Mouse (Mus musculus) heart, embryonic 13.5 days (tissue): ENCODE measurements around the gene Adgra3. TPM values are rescaled to one million over a fixed set of nuclear protein-coding genes. Genes with fewer than 3 reads are reported as not detected.

Experiments
- ATAC-seq: fragments of 200-750 bp; cut with Nextera tagmentation; 2 replicates; pipeline ENCODE4 v1.8.0; 2017; ENCODE audit warnings: moderate TSS enrichment; ENCODE audit not compliant: insufficient number of reproducible peaks, low FRiP score, low TSS enrichment; ENCODE audit errors: extremely low read depth
- H3K27ac ChIP-seq: fragments of 300-500 bp; sonication (generic); replicated peaks from 2 replicates; pipeline ENCODE4 v1.5.1; 2015; ENCODE audit warnings: moderate library complexity, mild to moderate bottlenecking, inconsistent platforms
- H3K27me3 ChIP-seq: fragments of 300-500 bp; sonication (generic); replicated peaks from 2 replicates; pipeline ENCODE4 v1.6.1; 2015; ENCODE audit warnings: mild to moderate bottlenecking, inconsistent platforms
- H3K36me3 ChIP-seq: fragments of 300-500 bp; sonication (generic); 2 replicates; pipeline ENCODE4 v1.6.1; 2015; ENCODE audit warnings: mild to moderate bottlenecking, inconsistent platforms
- H3K4me1 ChIP-seq: fragments of 300-500 bp; sonication (generic); 2 replicates; pipeline ENCODE4 v1.6.1; 2015; ENCODE audit warnings: inconsistent platforms
- H3K4me2 ChIP-seq: fragments of 300-500 bp; sonication (generic); 2 replicates; pipeline ENCODE4 v1.6.1; 2015; ENCODE audit warnings: inconsistent platforms, mild to moderate bottlenecking, moderate library complexity
- H3K4me3 ChIP-seq: fragments of 300-500 bp; sonication (generic); 2 replicates; pipeline ENCODE4 v1.5.1; 2015; ENCODE audit warnings: moderate library complexity, mild to moderate bottlenecking, inconsistent platforms
- H3K9ac ChIP-seq: fragments of 300-500 bp; sonication (generic); 2 replicates; pipeline ENCODE4 v1.6.1; 2015; ENCODE audit warnings: inconsistent platforms, mild to moderate bottlenecking, moderate library complexity
- H3K9me3 ChIP-seq: fragments of 300-500 bp; sonication (generic); 2 replicates; pipeline ENCODE4 v1.6.1; 2016; ENCODE audit warnings: inconsistent platforms
- WGBS: fragments of 180-500 bp; shearing (Covaris S2); methylation state at CpG from one replicate; pipeline ENCODE4 v1.1.7; 2015; ENCODE audit warnings: mixed read lengths; 5-methylcytosine and 5-hydroxymethylcytosine counted together
- polyA plus RNA-seq: library from polyadenylated mRNA; unstranded; fragments of >200 nt; fragmentation: Nextera tagmentation; extraction: Ambion mirVana; gene quantifications from 2 replicates; pipeline ENCODE4 v1.2.1, GENCODE M21; 2015

Adgra3 gene
- 13.9 and 14.8 TPM in 2 replicates for polyA plus RNA-seq

DNA sequence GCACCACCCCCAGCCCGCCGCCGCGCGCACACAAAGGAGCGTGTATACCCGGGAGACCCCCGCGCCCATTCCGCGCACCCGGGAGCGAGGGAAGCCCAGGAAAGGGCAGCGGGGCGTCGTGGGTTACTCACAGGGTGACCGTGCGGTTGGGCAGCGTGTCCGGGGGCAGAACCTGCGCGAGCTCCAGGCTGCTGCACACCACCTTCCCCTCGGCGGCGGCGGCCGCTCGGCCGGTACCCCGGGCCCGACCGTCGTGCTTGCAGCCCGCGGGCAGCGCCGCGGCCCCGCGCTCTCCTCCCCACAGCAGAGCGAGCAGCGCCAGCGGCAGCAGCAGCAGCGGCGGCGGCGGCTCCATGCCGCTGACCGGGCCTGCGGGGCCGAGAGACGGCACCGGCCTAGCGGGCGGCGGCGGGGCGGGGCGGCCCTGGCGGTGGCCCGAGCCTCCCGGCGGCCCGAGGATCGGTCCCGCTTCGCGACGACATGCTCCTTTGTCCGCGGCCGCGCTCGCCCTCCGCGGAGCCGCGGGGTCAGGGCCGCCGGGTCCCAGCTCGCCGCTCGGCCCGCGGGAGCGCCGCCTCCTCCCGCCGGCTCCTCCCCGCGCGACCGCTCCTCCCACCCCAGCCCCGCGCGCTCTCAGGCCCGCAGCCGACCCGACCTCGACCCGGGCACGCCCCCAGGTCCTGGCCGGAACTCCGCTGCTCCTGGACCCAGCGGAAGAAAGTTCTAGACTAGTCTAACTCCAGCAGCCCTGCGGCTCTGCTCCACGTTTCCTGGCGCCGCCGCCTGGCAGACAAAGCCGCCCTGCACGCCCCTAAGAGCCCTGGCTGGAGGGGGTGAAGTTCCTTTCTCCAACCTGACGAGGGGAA is at the start of gene Adgra3:
TSS of gene Adgra3 (minus strand) at position 586 of the 866 bp plus-strand sequence.
- under 1% methylated on average over 67 of the region's 113 CpGs for WGBS
- Histone ChIP-seq H3K36me3 (no peaks in the 10 kb centered on the region), H3K9me3 (no peaks in the 10 kb centered on the region; the same call in 1 of the 2 replicates)

GRCm38 (mm10) chr5:50083441-50083840 is 24.6 kb upstream of the Adgra3 start:
- Histone ChIP-seq H3K4me3 (no peak overlapping the region), H3K27me3 (no peaks in the 10 kb centered on the region), H3K9ac (no peak overlapping the region), H3K27ac (no peak overlapping the region), H3K36me3 (no peaks in the 10 kb centered on the region), H3K9me3 (no peaks in the 10 kb centered on the region), H3K4me2 (no peak overlapping the region), H3K4me1 (no peaks in the 10 kb centered on the region)
- WGBS = 61% methylated on average over 1 of the region's 1 CpGs
- ATAC-seq = no peak

More for the DNA sequence above, at the start of gene Adgra3:
- Histone ChIP-seq H3K27ac (peak within 1 kb of the TSS; percentile 86), H3K4me1 (peaks cover 49% of the 10 kb centered on the region), H3K27me3 (no peaks in the 10 kb centered on the region), H3K4me2 (peak within 1 kb of the TSS; percentile 94), H3K9ac (peak within 1 kb of the TSS; percentile 98), H3K4me3 (peak within 1 kb of the TSS; percentile 95)
- ATAC-seq = peak; percentile 85

- no peaks in the 10 kb centered on the region for H3K36me3 ChIP-seq
- H3K4me2 ChIP-seq = no peak overlapping the region
- no peaks in the 10 kb centered on the region for H3K9me3 ChIP-seq
- peaks cover 6% of the 10 kb centered on the region for H3K4me1 ChIP-seq
- no peaks in the 10 kb centered on the region for H3K27me3 ChIP-seq
- no peak overlapping the region for H3K27ac ChIP-seq
- no peak for ATAC-seq
- H3K4me3 ChIP-seq = no peak overlapping the region
- no peak overlapping the region for H3K9ac ChIP-seq
Observed at GRCm38 (mm10) chr5:50074245-50074644, 15.4 kb upstream of the Adgra3 start.

DNA sequence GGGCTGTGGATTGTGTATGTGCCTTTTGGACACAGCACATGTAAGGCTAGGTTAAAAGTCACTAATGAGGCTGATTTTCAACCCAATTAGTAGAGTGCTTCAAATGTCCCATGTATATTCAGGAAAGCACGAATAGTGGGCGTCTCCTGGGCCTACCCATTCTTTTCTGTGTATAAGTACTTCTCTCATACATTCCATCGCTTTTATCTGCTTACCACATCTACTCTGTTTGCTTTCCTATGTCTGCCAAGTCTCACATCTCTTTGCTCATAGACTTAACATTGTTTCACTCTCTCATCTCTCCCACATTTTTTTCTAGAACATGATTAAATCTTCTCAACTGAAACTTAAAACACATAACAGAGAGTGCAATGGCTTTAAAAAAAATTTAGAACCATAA is 5.4 kb upstream of the Adgra3 start:
- no peak overlapping the region for H3K4me3 ChIP-seq
- H3K27me3 ChIP-seq = no peaks in the 10 kb centered on the region
- no peaks in the 10 kb centered on the region; the same call in 1 of the 2 replicates for H3K9me3 ChIP-seq
- H3K9ac ChIP-seq = no peak overlapping the region
- no peak overlapping the region for H3K4me2 ChIP-seq
- WGBS = 77% methylated on average over 3 of the region's 3 CpGs
- H3K36me3 ChIP-seq = no peaks in the 10 kb centered on the region
- no peak for ATAC-seq
- peaks cover 5% of the 10 kb centered on the region for H3K4me1 ChIP-seq
- H3K27ac ChIP-seq = no peak overlapping the region

GRCm38 (mm10) chr5:50059586-50059985 is 780 bp upstream of the Adgra3 start:
- Histone ChIP-seq H3K36me3 (no peaks in the 10 kb centered on the region), H3K27ac (no peak overlapping the region; the same call in 1 of the 2 replicates), H3K9me3 (no peaks in the 10 kb centered on the region; the same call in 1 of the 2 replicates), H3K9ac (peak overlapping the region; percentile 98; the same call in 1 of the 2 replicates), H3K4me2 (peak overlapping the region; percentile 94), H3K4me1 (peaks cover 40% of the 10 kb centered on the region), H3K27me3 (no peaks in the 10 kb centered on the region), H3K4me3 (peak overlapping the region; percentile 95)
- WGBS = 86% methylated on average over 7 of the region's 7 CpGs
- ATAC-seq = no peak

- no peaks in the 10 kb centered on the region for H3K27me3 ChIP-seq
- WGBS = 4% methylated on average over 26 of the region's 26 CpGs
- ATAC-seq = no peak
Observed at GRCm38 (mm10) chr5:50057612-50058420, 990 bp downstream of the Adgra3 start.

DNA sequence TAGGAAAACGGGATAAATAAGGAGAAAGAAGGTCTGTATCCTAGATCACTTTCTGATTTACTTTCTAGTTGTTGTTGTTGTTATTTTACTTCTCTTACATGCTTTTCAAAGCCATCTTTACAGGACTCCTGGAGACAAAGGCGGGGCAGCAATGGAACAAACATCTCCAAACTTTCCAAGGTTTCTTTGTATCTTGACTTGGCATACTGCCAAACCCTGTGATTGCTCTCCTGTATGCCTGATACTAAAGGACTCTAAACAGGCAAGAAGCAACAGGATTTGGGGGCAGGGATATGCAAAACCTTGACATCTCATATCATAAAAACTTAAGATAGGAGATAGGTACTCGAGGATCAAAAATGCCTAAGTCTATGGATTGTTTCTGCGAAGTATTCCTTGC is 6.3 kb downstream of the Adgra3 start:
- WGBS = 45% methylated on average over 4 of the region's 4 CpGs
- H3K4me3 ChIP-seq = no peak overlapping the region
- peaks cover 4% of the 10 kb centered on the region; the same call in 1 of the 2 replicates for H3K36me3 ChIP-seq
- H3K4me1 ChIP-seq = peaks cover 93% of the 10 kb centered on the region
- H3K4me2 ChIP-seq = 0 out of 2 replicates have a peak overlapping the region, but pooled peaks have one; percentile 11
- H3K9ac ChIP-seq = no peak overlapping the region
- no peaks in the 10 kb centered on the region for H3K9me3 ChIP-seq
- no peak for ATAC-seq
- H3K27me3 ChIP-seq = no peaks in the 10 kb centered on the region
- H3K27ac ChIP-seq = peak overlapping the region; percentile 50

More at GRCm38 (mm10) chr5:50057612-50058420, 990 bp downstream of the Adgra3 start:
- H3K4me2 ChIP-seq = peak overlapping the region; percentile 94
- H3K27ac ChIP-seq = peak overlapping the region; percentile 86
- H3K9ac ChIP-seq = peak overlapping the region; percentile 98
- no peaks in the 10 kb centered on the region; the same call in 1 of the 2 replicates for H3K9me3 ChIP-seq
- no peaks in the 10 kb centered on the region for H3K36me3 ChIP-seq
- peak overlapping the region; percentile 95 for H3K4me3 ChIP-seq
- peaks cover 57% of the 10 kb centered on the region for H3K4me1 ChIP-seq

GRCm38 (mm10) chr5:50050668-50051425 is 8.0 kb downstream of the Adgra3 start:
- H3K36me3 ChIP-seq = peaks cover 4% of the 10 kb centered on the region; the same call in 1 of the 2 replicates
- no peak overlapping the region for H3K4me3 ChIP-seq
- no peak overlapping the region for H3K9ac ChIP-seq
- no peaks in the 10 kb centered on the region for H3K9me3 ChIP-seq
- H3K4me2 ChIP-seq = no peak overlapping the region
- H3K4me1 ChIP-seq = peaks cover 77% of the 10 kb centered on the region
- no peaks in the 10 kb centered on the region for H3K27me3 ChIP-seq
- no peak for ATAC-seq
- no peak overlapping the region for H3K27ac ChIP-seq
- 78% methylated on average over 21 of the region's 21 CpGs for WGBS

DNA sequence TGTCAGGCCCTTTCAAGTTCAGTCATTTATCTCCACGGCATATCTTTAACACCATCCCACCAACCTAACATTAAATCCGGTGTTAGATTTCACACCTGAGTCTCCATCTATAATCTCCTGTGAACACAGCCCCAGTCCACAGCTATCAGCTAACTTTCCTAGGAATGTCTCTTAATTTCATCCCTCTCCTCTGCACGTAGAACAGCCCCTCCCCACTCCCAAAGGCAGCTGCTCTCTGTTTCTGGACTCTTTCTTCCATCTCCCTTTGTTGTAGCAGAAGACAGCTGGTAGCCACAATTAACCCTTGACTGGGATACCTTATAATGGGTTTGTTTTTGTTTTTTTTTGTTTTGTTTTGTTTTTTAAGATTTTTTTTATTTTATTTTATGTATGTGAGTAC is 8.8 kb downstream of the Adgra3 start:
- Histone ChIP-seq H3K27ac (0 out of 2 replicates have a peak overlapping the region, but pooled peaks have one; percentile 40), H3K27me3 (no peaks in the 10 kb centered on the region), H3K4me1 (peaks cover 73% of the 10 kb centered on the region), H3K9ac (no peak overlapping the region), H3K9me3 (no peaks in the 10 kb centered on the region), H3K36me3 (peaks cover 4% of the 10 kb centered on the region; the same call in 1 of the 2 replicates), H3K4me3 (no peak overlapping the region), H3K4me2 (no peak overlapping the region)
- WGBS = 32% methylated on average over 3 of the region's 3 CpGs
- no peak for ATAC-seq

DNA sequence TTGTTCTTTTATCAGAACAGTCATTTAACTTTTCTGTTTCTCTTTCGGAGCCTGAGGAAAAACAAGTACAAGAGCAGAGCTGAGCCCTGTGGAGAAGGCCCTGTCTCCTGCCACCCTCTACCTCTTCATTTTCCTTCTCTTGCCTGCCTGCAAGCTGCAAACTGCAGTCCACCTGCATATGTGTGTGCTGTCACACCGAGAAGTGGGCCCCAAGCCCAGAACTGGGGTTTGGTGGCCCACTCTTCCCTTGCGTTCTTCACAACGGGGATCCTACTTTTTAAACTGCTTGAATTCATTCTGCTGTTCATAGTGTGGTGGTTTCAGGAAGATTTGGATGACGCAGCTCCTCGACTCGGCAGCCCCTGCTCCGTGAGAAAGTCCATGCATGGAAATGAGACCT is 9.3 kb downstream of the Adgra3 start:
- Histone ChIP-seq H3K4me1 (peaks cover 69% of the 10 kb centered on the region), H3K4me2 (no peak overlapping the region), H3K9me3 (no peaks in the 10 kb centered on the region), H3K4me3 (no peak overlapping the region), H3K9ac (no peak overlapping the region), H3K27ac (peak overlapping the region; percentile 40; the same call in 1 of the 2 replicates), H3K27me3 (no peaks in the 10 kb centered on the region), H3K36me3 (peaks cover 4% of the 10 kb centered on the region; the same call in 1 of the 2 replicates)
- ATAC-seq = no peak
- 63% methylated on average over 8 of the region's 8 CpGs for WGBS
